Mouse (Mus musculus) ES-Bruce4 (cell line): ENCODE data around the gene Atp6v0c.

Experiments used
- EP300 ChIP-seq: IDR thresholded peaks from 2 replicates; pipeline ENCODE4 v1.6.1; 2011; ENCODE audit warnings: low read depth, low read length; ENCODE audit not compliant: insufficient read depth
- POLR2A ChIP-seq: IDR thresholded peaks from one replicate; pipeline ENCODE4 v1.8.1; 2011; ENCODE audit warnings: low read length; ENCODE audit not compliant: insufficient read depth

DNA sequence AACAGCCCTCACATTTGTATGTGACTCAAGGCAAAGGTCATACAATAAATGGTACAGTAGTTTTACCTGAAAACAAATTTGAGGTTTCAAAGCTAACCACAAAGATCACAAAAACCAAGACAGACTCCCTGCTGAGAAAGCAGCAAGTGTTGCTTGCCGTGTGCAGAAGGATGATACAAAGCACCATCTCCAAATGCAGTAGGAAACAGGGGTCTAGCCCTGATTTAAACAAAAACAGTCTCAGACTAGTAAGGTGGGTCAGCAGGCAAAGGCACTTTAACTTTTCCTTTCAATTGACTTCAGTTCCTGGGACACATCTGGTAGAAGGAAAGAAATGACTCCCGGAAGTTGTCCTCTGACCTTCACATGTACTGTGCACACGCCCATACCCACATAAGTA lies 42.7 kb downstream of the Atp6v0c start:
- TF ChIP-seq POLR2A (no peak), EP300 (no peak)
